Mouse (Mus musculus): ENCODE results near the gene Klk1b9. TPM values are rescaled to one million over a fixed set of nuclear protein-coding genes. Genes with fewer than 3 reads are reported as not detected.
"Not testable (repeated sequence)": the region's sequence is repeated elsewhere in the genome, so short reads cannot be mapped to it uniquely, and the experiment has no call there.

Gene Klk1b9
- polyA plus RNA-seq (2015; fragmentation: Nextera tagmentation; extraction: Ambion mirVana) = not detected in 2 replicates

GRCm38 (mm10) chr7:43975761-43976160, at the start of gene Klk1b9:
Gene Klk1b9 (plus strand): TSS chr7:43976061.
- not testable (repeated sequence) for H3K36me3 ChIP-seq; H3K27ac ChIP-seq (replicated peaks); H3K4me2 ChIP-seq; ATAC-seq (ENCODE audit: low FRiP score); H3K27me3 ChIP-seq (replicated peaks); H3K9ac ChIP-seq (replicated peaks); H3K4me1 ChIP-seq; H3K4me3 ChIP-seq (replicated peaks); H3K9me3 ChIP-seq (replicated peaks)
- 75% methylated on average over 1 of the region's 1 CpGs for WGBS

- Histone ChIP-seq H3K4me1 (no peaks in the 10 kb centered on the region), H3K27me3 (replicated peaks) (no peaks in the 10 kb centered on the region), H3K9ac (replicated peaks) (no peak overlapping the region), H3K4me3 (replicated peaks) (no peak overlapping the region), H3K27ac (replicated peaks) (no peak overlapping the region), H3K9me3 (replicated peaks) (no peaks in the 10 kb centered on the region), H3K4me2 (no peak overlapping the region), H3K36me3 (no peaks in the 10 kb centered on the region)
- no peak for ATAC-seq (ENCODE audit: low FRiP score)
- 56% methylated on average over 4 of the region's 4 CpGs for WGBS
Measured at GRCm38 (mm10) chr7:43928521-43928920, 47.3 kb upstream of the Klk1b9 start.

GRCm38 (mm10) chr7:43932337-43932736, 43.5 kb upstream of the Klk1b9 start:
- no peaks in the 10 kb centered on the region for H3K27me3 ChIP-seq (replicated peaks)
- no peaks in the 10 kb centered on the region for H3K9me3 ChIP-seq (replicated peaks)
- ATAC-seq (ENCODE audit: low FRiP score) = no peak
- H3K27ac ChIP-seq (replicated peaks) = no peak overlapping the region
- 83% methylated on average over 4 of the region's 4 CpGs for WGBS
- H3K9ac ChIP-seq (replicated peaks) = no peak overlapping the region
- no peak overlapping the region for H3K4me3 ChIP-seq (replicated peaks)
- no peaks in the 10 kb centered on the region for H3K36me3 ChIP-seq
- no peak overlapping the region for H3K4me2 ChIP-seq
- no peaks in the 10 kb centered on the region for H3K4me1 ChIP-seq

GRCm38 (mm10) chr7:43933440-43933839, 42.4 kb upstream of the Klk1b9 start, which contains the start of gene Klk15:
Gene Klk15 (plus strand): TSS chr7:43933740.
- no peak within 1 kb of the TSS for H3K27ac ChIP-seq (replicated peaks)
- ATAC-seq (ENCODE audit: low FRiP score) = no peak
- no peaks in the 10 kb centered on the region for H3K4me1 ChIP-seq
- H3K4me2 ChIP-seq = no peak within 1 kb of the TSS
- no peaks in the 10 kb centered on the region for H3K9me3 ChIP-seq (replicated peaks)
- WGBS = 94% methylated on average over 3 of the region's 3 CpGs
- no peaks in the 10 kb centered on the region for H3K27me3 ChIP-seq (replicated peaks)
- H3K36me3 ChIP-seq = no peaks in the 10 kb centered on the region
- no peak within 1 kb of the TSS for H3K4me3 ChIP-seq (replicated peaks)
- no peak within 1 kb of the TSS for H3K9ac ChIP-seq (replicated peaks)

GRCm38 (mm10) chr7:43934747-43935146, 41.1 kb upstream of the Klk1b9 start:
- no peak overlapping the region for H3K9ac ChIP-seq (replicated peaks)
- H3K27ac ChIP-seq (replicated peaks) = no peak overlapping the region
- H3K4me1 ChIP-seq = no peaks in the 10 kb centered on the region
- 71% methylated on average over 3 of the region's 3 CpGs for WGBS
- ATAC-seq (ENCODE audit: low FRiP score) = no peak
- H3K36me3 ChIP-seq = no peaks in the 10 kb centered on the region
- no peak overlapping the region for H3K4me3 ChIP-seq (replicated peaks)
- no peaks in the 10 kb centered on the region for H3K9me3 ChIP-seq (replicated peaks)
- H3K4me2 ChIP-seq = no peak overlapping the region
- H3K27me3 ChIP-seq (replicated peaks) = no peaks in the 10 kb centered on the region

- no peaks in the 10 kb centered on the region for H3K4me1 ChIP-seq
- H3K4me2 ChIP-seq = no peak overlapping the region
- 88% methylated on average over 14 of the region's 14 CpGs for WGBS
- no peaks in the 10 kb centered on the region for H3K36me3 ChIP-seq
- no peak overlapping the region for H3K4me3 ChIP-seq (replicated peaks)
- no peak for ATAC-seq (ENCODE audit: low FRiP score)
- no peaks in the 10 kb centered on the region for H3K9me3 ChIP-seq (replicated peaks)
- no peak overlapping the region for H3K27ac ChIP-seq (replicated peaks)
- no peaks in the 10 kb centered on the region for H3K27me3 ChIP-seq (replicated peaks)
- H3K9ac ChIP-seq (replicated peaks) = no peak overlapping the region
Measured at GRCm38 (mm10) chr7:43936551-43936950, 39.3 kb upstream of the Klk1b9 start.

GRCm38 (mm10) chr7:43942293-43942692, 33.6 kb upstream of the Klk1b9 start:
- H3K27me3 ChIP-seq (replicated peaks); H3K9me3 ChIP-seq (replicated peaks); ATAC-seq (ENCODE audit: low FRiP score); H3K9ac ChIP-seq (replicated peaks); H3K4me2 ChIP-seq; H3K36me3 ChIP-seq; H3K27ac ChIP-seq (replicated peaks); H3K4me3 ChIP-seq (replicated peaks); H3K4me1 ChIP-seq: not testable (repeated sequence)
- WGBS = 78% methylated on average over 3 of the region's 3 CpGs

- H3K4me1 ChIP-seq = no peaks in the 10 kb centered on the region
- no peak overlapping the region for H3K9ac ChIP-seq (replicated peaks)
- ATAC-seq (ENCODE audit: low FRiP score) = no peak
- no peak overlapping the region for H3K4me3 ChIP-seq (replicated peaks)
- H3K4me2 ChIP-seq = no peak overlapping the region
- H3K27ac ChIP-seq (replicated peaks) = no peak overlapping the region
- 82% methylated on average over 3 of the region's 3 CpGs for WGBS
- H3K36me3 ChIP-seq = no peaks in the 10 kb centered on the region
- H3K27me3 ChIP-seq (replicated peaks) = no peaks in the 10 kb centered on the region
- H3K9me3 ChIP-seq (replicated peaks) = no peaks in the 10 kb centered on the region
Measured at GRCm38 (mm10) chr7:43944727-43945264, 31.1 kb upstream of the Klk1b9 start.

- H3K9ac ChIP-seq (replicated peaks) = no peak within 1 kb of the TSS
- H3K9me3 ChIP-seq (replicated peaks) = no peaks in the 10 kb centered on the region
- H3K27ac ChIP-seq (replicated peaks) = no peak within 1 kb of the TSS
- H3K36me3 ChIP-seq = no peaks in the 10 kb centered on the region
- no peak for ATAC-seq (ENCODE audit: low FRiP score)
- no peaks in the 10 kb centered on the region for H3K27me3 ChIP-seq (replicated peaks)
- H3K4me1 ChIP-seq = no peaks in the 10 kb centered on the region
- WGBS = 82% methylated on average over 2 of the region's 2 CpGs
- H3K4me3 ChIP-seq (replicated peaks) = no peak within 1 kb of the TSS
- no peak within 1 kb of the TSS for H3K4me2 ChIP-seq
Measured at GRCm38 (mm10) chr7:43950364-43950763, 25.5 kb upstream of the Klk1b9 start, which contains the start of gene Klk1b8. Gene Klk1b8 (plus strand): TSS chr7:43950664.

- Histone ChIP-seq H3K4me3 (replicated peaks) (no peak overlapping the region), H3K9ac (replicated peaks) (no peak overlapping the region), H3K27me3 (replicated peaks) (no peaks in the 10 kb centered on the region), H3K36me3 (no peaks in the 10 kb centered on the region), H3K4me2 (no peak overlapping the region), H3K27ac (replicated peaks) (no peak overlapping the region), H3K9me3 (replicated peaks) (no peaks in the 10 kb centered on the region), H3K4me1 (no peaks in the 10 kb centered on the region)
- ATAC-seq (ENCODE audit: low FRiP score) = no peak
- WGBS = 69% methylated on average over 4 of the region's 4 CpGs
Measured at GRCm38 (mm10) chr7:43952703-43953102, 23.2 kb upstream of the Klk1b9 start.

GRCm38 (mm10) chr7:43966451-43966850, 9.4 kb upstream of the Klk1b9 start, which contains the start of gene Klk1b1:
Gene Klk1b1 (plus strand): TSS chr7:43966751.
- Histone ChIP-seq H3K36me3 (no peaks in the 10 kb centered on the region), H3K27ac (replicated peaks) (no peak within 1 kb of the TSS), H3K4me1 (no peaks in the 10 kb centered on the region), H3K4me2 (no peak within 1 kb of the TSS), H3K4me3 (replicated peaks) (no peak within 1 kb of the TSS), H3K27me3 (replicated peaks) (no peaks in the 10 kb centered on the region), H3K9ac (replicated peaks) (no peak within 1 kb of the TSS), H3K9me3 (replicated peaks) (no peaks in the 10 kb centered on the region)
- no peak for ATAC-seq (ENCODE audit: low FRiP score)
- WGBS = 71% methylated on average over 3 of the region's 3 CpGs

GRCm38 (mm10) chr7:43967058-43967457, 8.8 kb upstream of the Klk1b9 start:
- WGBS = 91% methylated on average over 3 of the region's 3 CpGs
- Histone ChIP-seq H3K27me3 (replicated peaks) (no peaks in the 10 kb centered on the region), H3K4me2 (no peak overlapping the region), H3K4me1 (no peaks in the 10 kb centered on the region), H3K9ac (replicated peaks) (no peak overlapping the region), H3K9me3 (replicated peaks) (no peaks in the 10 kb centered on the region), H3K27ac (replicated peaks) (no peak overlapping the region), H3K36me3 (no peaks in the 10 kb centered on the region), H3K4me3 (replicated peaks) (no peak overlapping the region)
- ATAC-seq (ENCODE audit: low FRiP score) = no peak
